Mouse (Mus musculus): ENCODE results near the gene Smad5. TPM values are rescaled to one million over a fixed set of nuclear protein-coding genes. Genes with fewer than 3 reads are reported as not detected.

Gene Smad5
- total RNA-seq, 2 experiments from 2014 or later = 29.5 to 34.6 TPM

DNA sequence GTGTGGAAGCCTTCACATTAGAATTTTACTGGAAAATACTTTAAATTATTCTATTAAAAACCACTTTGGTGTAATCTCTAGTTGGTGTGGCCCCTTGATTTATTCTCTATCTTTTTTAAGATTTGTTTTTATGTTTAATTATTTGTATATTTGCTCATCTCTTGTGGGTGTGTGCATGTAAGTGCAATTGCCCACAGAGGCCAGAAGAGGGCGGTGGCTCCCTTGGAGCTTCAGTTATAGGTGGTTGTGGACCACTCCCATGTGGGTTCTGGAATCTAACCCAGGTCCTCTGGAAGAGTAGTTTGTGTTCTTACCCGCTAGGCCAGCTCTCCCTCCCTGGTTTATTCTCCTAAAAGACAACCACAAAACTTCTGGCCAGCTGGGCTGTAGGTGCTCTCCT lies 3.4 kb upstream of the Smad5 start:
- no peak for DNase-seq (ENCODE audit: low spot score)
- intact Hi-C loops (cut with DNase I) = no loop called here

DNA sequence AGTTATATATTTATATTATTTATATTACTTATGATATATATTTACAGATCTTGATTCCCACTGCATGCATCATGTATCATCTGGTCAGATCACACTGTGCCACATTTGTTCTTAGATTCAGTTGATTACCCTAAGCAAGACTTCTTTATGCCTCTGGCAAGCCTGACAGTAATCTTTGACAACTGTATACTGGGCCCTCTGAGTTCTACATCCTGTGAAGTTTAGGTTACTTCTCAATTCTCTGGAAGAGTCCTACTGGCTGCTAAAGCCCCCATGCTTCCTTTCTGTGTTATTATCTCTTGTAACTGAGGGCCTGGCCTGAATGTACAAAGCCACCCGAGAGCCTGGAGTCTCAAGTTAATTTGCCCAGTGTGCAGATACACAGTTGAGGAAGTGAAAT lies 1.8 kb upstream of the Smad5 start:
- intact Hi-C loops (cut with DNase I) = loop anchor here (5.0 kb wide), 1 partner anchor 39 kb away; no protein-coding TSS in a partner anchor

DNA sequence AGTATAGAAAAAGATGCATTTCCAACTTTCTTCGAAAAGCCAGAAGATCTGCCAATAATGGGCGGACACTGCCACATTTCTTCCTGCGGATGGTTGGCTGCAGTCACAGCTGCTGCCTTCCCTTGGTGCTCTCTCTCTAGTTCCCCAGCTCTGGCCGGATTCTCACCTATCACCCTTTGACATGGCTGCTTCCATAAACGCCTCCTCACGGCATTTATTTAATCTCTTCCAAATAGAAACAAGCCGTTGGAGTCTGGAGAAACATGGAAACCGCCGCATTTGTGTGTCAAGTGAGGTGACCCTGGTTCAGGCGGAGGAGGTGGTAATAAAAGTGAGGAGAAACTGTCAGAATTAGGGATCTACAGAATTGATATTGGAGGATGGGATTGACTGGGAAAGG lies 886 bp upstream of the Smad5 start:
- intact Hi-C loops (cut with DNase I) = loop anchor here (5.0 kb wide), 1 partner anchor 40 kb away; no protein-coding TSS in a partner anchor
- DNase-seq (ENCODE audit: low spot score) = no peak

More for the DNA sequence above, 1.8 kb upstream of the Smad5 start:
- DNase-seq (ENCODE audit: low spot score) = no peak

DNA sequence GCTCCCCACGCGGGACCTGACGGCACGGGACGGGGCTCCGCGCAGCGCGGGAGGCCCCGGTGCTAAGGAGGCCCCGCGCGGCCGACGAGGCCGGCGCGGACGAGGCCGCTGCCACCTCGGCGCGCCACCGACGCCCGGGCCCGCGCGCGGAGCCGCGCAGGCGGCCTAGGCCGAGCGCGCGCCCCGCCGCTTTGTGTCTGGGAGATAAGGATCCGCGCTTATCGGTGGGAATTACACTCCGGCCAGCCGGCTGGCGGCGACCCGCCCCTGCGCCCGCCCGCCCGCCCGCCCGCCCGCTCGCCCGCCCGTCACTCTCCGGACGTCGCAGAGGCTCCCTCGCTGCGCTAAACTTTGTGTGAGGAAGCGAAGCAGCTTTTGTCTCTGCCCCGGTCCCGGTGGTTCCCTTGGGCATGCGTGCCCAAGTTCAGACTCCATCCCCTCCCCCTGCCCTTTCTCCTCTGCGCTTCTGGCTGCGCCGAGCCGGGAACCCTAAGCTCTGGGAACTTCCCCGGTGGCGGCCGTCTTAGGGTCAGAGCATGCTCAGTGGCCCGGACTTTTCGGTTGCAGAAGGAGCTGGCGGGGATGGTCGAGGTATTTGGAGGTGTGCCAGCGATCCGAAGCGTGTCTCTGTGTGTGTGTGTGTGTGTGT lies 536 bp downstream of the Smad5 start:
- DNase-seq (ENCODE audit: low spot score) = peak; percentile 62
- intact Hi-C loops (cut with DNase I) = loop anchor here (5.0 kb wide), 1 partner anchor 41 kb away; no protein-coding TSS in a partner anchor

DNA sequence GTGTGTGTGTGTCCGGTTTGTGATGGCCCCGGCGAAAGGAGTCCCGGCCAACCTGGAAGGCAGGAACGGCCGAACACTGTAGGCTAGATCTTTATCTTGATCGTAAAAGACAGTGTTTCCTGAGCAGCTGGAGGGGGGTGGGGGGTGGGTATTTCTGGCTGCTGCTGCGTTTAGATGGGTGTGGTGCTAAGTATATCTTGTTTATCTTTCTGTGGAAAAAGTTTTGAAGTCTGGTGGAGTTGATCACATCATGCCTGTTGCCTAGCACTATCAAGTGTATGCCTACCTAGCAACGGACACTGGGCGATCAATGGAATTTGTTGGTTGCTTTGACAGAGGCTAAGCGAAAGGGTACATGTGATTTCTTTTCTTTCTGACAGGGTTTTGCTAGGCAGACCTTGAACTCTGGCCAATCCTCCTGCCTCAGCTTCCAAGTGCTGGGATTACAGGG lies 1.1 kb downstream of the Smad5 start:
- no peak for DNase-seq (ENCODE audit: low spot score)
- intact Hi-C loops (cut with DNase I) = loop anchor here (5.0 kb wide), 1 partner anchor 42 kb away; no protein-coding TSS in a partner anchor

DNA sequence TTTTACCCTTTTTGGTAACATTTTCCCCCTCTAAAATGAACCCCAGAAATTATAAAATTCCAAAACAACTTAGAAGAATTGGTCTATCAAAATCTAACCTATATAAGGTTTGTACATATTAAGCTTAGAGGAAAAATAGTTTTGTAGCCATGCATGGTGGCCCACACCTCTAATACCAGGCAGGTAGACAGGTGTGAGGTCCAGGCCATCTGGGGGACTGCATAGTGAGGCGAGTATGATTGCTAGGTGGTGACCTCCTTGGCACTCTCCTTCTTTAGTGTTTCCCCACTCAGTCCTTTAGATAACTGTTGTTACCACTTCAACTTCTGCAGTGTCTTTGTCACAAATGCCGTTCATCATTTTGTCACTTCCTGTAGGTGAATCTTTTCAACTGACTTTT lies 1.8 kb downstream of the Smad5 start:
- no peak for DNase-seq (ENCODE audit: low spot score)
- intact Hi-C loops (cut with DNase I) = loop anchor here (5.0 kb wide), 1 partner anchor 42 kb away; no protein-coding TSS in a partner anchor

DNA sequence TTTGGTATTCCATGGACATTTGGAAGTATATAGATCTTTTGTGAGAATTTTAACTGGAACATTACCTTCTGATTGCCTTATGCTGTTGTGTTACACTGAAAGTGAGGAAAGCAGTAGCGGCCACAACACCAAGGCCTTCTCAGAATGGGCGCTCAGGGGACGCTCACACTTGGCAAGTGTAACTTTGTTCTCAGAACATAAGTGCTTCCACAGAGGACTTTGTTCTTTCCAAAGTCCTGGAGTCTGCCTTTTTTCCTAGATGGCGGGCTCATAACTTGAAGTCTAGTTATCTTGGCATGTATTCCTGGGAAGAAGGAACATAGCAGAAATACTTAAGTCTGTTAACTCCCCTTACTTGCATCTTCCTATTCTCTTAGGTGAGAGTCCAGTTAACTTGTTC lies 4.3 kb downstream of the Smad5 start:
- intact Hi-C loops (cut with DNase I) = no loop called here
- DNase-seq (ENCODE audit: low spot score) = no peak

DNA sequence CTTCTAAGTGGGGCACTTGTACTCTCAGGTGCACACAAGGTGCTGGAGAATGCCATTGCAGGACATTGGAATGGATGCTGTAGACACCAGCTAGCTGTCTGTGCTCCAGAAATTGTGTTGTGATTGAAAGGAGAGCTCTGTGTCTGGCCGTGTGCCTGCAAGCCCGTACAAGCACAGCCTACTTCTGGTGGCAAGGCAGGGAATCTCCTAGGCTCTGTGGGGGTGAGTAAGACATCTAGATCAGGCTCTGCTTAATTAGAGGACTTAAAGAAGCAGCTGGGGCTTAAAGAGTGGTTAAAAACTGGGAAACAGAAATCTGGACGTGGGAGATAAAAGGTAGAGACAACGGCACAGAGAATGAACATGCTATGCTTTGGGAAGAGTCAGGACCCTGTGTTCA lies 4.8 kb downstream of the Smad5 start:
- no peak for DNase-seq (ENCODE audit: low spot score)

DNA sequence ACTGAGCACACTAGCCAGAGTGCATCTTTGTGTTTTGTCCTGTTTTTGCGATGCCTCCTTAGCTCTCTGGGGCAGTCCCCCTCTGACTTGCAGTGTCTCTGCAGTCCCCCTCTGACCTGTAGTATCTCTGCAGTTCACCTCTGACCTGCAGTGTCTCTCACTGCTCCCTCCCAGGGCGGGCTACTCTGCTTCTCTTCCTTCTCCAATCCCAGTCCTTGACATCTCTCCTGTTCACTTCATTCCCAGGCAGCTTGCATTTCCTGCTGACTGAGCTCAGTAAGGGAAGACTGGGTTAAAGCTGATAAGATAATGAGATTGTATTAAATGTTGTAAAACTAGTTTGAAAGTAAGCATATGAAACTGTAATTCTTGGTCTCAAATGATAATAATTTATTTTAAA lies 7.8 kb downstream of the Smad5 start:
- DNase-seq (ENCODE audit: low spot score) = no peak
- intact Hi-C loops (cut with DNase I) = no loop called here

More for the DNA sequence above, 4.8 kb downstream of the Smad5 start:
- intact Hi-C loops (cut with DNase I) = no loop called here

DNA sequence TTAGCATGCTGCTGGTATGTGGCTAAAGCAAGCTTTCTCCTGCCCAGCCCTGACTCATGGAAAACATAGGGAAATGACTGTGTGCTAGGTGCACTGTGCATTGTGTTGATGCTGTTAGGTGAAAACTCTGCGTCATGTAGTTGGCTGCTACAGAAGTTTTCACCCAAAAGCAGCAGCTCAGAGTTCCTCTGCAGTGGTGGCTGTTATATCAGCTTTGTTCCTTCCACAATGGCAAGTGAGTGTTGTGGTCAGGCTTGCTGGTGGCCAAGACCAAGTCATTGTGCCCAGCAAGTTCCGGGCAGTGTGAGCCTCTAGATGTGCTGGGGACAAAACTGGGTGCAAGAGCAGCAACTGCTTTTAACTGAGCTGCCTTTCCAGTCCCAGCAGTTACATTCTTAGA lies 9.4 kb downstream of the Smad5 start:
- intact Hi-C loops (cut with DNase I) = no loop called here
- DNase-seq (ENCODE audit: low spot score) = no peak

DNA sequence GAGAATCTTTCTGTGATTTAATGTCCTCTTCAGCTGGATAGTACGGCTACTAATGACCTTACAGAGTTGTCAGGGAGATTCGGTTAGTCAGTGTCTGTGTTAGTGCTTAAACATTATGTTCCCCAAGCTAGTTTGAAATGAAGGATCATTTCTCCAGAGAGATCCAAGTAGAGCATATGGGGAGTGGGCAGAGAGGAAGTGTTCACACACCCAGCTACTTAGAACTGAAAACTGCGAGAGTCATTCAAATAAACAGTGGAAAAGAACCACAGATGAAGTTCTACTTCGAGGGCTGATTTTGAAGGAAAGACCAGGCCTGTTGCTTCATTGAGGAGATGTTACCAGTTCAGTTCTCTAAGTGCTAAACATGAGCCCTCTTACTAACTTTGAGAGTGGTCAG lies 23.7 kb downstream of the Smad5 start:
- intact Hi-C loops (cut with DNase I) = no loop called here
- DNase-seq (ENCODE audit: low spot score) = no peak

DNA sequence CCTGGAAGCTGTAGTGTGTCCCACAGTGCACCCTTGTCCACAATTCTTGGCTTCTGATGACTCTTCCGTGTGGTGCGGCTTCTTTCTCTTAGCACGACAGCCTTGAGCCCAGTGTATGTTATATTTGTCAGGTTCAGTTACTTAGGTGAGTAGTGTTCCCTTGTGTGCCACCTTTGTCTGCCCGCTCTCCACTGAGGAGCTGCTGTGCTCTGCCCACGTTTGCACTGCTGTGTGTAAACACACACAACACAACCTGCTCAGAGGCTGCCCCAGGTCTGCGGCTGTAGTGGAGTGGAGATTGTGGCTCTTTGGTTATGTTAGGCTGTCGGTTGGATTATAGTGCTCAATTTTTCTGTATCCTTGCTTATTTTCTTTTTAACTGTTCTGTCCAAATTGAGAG lies 26.2 kb downstream of the Smad5 start:
- intact Hi-C loops (cut with DNase I) = no loop called here
- no peak for DNase-seq (ENCODE audit: low spot score)

DNA sequence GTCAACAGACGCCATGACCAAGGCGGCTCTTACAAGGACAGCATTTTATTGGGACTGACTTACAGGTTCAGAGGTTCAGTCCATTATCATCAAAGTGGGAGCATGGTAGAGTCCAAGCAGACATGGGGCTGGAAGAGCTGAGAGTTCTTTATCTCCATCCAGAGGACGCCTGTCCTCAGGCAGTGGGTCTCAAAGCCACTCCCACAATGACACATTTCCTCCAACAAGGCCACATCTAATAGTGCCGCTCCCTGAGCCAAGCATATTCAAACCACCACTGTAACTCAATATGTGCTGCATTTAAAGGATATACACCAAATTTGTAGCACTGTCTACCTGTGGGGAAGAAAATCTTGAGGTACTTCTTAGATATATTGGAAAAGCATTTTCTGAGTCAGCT lies 31.8 kb downstream of the Smad5 start:
- intact Hi-C loops (cut with DNase I) = loop anchor here (5.0 kb wide), 2 partner anchors 77 to 177 kb away; no protein-coding TSS in a partner anchor
- DNase-seq (ENCODE audit: low spot score) = no peak

DNA sequence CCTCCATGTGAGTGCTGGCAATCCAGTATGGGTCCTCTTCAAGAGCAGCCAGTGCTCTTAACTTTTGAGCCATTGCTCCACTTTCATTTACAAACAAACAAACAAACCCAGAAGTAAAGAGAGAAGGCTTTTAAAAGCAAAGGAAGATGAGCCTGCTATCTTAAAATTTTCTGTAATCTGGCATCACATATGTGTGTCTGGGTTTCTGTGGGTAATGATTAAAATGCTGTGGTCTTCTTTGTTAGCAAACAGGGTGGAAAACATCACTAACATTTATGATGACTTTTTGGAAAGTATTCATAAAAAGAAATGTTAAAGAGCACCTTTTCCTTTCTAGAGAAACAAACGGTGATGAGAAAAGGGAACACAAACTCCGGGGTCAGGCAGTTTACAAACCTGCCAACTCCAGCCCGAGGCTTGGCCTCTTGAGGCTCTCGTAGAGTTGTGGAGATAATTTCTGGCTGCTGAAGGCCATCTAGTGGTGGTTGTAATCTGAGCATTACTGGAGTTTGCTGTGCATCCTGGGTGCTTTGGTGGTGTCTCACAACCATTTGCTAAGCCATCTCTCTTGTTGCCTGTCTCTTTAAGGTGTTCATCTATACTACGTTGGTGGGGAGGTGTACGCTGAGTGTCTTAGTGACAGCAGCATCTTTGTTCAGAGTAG lies 32.5 kb downstream of the Smad5 start:
- intact Hi-C loops (cut with DNase I) = loop anchor here (5.0 kb wide), 2 partner anchors 78 to 178 kb away; no protein-coding TSS in a partner anchor
- DNase-seq (ENCODE audit: low spot score) = no peak

DNA sequence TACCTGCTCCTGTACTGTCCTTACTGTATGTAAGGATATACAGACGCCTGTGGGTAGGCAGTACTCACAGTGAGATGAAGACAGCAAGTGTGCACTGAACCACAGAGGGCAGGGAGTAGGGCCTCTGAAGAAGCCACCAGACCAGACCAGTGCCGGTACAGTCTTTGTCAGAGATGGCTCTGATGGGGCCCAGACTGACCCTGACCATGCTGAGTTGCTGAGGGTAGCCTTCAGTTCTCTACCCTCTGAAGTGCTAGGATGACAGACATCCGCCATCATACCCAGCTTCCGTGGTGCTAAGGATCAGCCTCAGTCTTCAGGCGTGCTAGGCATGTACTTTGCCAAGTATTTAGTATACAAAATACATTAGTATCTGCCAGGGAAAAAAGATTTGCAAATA lies 36.7 kb downstream of the Smad5 start:
- DNase-seq (ENCODE audit: low spot score) = no peak
- intact Hi-C loops (cut with DNase I) = loop anchor here (5.0 kb wide), 2 partner anchors 82 to 182 kb away; no protein-coding TSS in a partner anchor

DNA sequence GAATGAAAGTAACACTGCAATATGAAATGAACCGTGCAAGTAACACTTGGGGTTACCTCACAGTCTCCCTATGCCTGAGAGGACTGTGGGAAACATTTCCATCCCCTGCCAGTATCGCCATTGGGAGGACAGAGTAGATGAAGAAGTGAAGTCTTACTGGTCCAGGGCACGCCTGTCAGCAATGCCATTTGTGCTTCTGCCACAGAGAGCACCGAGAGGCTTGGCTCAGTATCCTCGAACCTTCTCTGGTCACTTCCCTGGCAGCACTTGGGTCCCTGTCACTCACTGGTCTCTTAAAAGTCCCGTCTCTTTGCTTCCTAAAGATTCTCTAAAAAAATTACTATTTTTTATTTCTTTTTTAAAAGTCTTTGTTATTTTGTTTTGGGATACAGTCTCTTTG lies 37.7 kb downstream of the Smad5 start:
- intact Hi-C loops (cut with DNase I) = no loop called here
- DNase-seq (ENCODE audit: low spot score) = no peak

DNA sequence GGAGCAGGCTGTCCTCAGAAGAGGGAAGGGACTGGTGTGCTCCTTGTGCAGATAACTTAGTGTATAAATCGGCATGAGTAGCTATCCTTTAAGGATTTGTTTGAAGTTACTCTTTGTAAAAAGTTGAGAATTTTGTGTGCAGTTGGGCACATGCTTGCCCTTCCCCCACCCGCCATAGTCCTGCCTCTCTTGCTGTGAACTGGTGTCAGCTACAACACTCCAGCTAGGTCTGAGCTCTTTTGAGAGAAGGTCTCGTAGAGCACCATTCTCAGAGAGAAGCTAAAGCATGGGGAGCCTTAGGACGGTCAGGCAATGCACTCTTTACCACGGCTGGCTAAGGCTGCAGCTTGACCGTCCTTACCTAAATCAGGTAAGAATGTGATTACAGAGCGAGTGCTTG lies 38.9 kb downstream of the Smad5 start:
- intact Hi-C loops (cut with DNase I) = no loop called here
- DNase-seq (ENCODE audit: low spot score) = no peak

DNA sequence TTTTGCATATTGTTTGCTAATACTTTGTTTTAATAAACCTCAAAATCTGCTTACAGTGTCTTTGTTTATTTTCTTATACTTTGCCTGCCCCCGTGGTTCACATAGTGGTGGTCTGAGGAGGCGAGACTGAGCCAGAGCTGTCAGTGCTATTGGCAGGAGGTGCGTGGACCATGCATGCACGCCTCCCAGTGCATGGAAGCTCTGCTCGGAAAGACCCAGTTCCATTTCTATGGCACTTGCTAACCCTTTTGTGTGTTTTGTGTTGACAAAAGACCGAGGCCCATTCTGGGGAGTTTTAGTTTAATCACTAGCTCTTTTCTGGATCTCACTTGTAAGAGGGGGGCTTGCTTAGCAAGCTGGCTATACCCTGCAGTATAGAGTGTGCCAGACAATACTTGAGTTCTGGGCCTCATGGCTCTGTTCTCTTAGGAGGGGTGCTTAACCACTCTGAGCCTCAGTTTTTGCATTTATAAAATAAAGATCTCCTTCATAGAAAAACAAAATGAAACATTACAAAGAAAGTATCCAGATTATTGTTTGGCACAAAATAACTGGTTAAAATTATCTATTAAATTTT lies 39.6 kb downstream of the Smad5 start:
- intact Hi-C loops (cut with DNase I) = no loop called here
- no peak for DNase-seq (ENCODE audit: low spot score)

DNA sequence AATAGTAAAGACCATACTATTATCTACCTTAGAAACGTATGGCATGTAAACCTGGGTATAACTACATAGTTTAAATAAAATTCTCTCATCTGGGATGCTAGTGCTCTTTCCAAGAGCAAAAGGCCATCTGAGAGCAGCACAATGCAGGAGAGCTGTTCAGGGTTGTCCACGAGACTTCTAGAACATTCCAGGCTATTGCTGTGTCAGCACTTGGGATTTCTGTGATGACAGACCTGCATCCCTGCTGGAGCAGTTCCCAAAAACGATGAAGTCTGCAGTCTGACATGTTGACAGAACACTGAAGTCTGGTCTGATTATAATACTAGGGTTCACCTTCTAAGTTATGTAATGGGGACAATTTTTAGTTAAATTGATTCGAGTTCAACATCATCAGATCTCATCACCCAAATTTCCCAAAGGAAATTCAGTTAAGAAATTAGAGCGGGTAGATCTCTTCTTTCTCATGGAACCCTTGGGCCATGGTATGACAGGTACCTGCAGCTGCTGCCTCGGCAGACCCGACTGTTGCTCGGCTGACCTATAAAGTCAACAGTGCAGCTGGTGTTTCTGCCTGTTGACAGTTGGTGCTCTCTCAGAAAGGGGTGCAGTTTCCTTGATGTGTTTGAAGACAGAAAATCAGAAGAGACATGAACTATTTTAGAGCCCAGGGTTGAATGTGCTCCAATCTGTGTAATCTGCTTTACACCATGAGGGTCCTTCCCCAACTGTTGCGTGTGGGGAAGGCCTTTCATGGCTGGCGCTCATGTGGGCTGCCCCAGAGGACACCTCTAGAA lies 44.1 kb downstream of the Smad5 start:
- intact Hi-C loops (cut with DNase I) = no loop called here
- no peak for DNase-seq (ENCODE audit: low spot score)

DNA sequence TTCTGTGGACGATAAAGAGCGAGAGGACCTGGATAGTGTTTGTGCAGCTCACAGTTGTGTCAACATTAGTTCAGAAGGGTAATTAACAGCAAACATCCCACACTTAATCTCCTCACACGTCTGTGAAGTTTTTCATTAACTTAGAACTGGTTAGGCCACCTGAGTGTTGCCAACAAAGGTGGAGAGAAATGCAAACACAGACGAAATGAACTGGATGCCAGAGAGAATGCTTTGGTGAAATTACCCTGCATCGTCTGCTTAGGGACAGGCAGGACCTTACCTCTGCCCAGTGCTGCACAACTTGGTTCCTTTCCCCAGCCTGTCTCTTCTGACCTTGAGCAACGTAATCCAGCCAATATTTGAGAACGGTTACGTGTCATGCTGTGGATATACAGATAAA lies 44.7 kb downstream of the Smad5 start:
- no peak for DNase-seq (ENCODE audit: low spot score)
- intact Hi-C loops (cut with DNase I) = no loop called here

All from heart, postnatal 25 days (tissue).